Mouse (Mus musculus): ENCODE measurements around the gene Fras1. TPM values are rescaled to one million over a fixed set of nuclear protein-coding genes. Genes with fewer than 3 reads are reported as not detected.

Fras1 gene
- polyA plus RNA-seq, 1 experiment from 2014 or later = 7.7 TPM

GRCm38 (mm10) chr5:96511005-96511404 is 137.2 kb downstream of the Fras1 start:
- H3K27ac ChIP-seq = no peak overlapping the region
- peaks cover 2% of the 10 kb centered on the region; the same call in 1 of the 2 replicates for H3K4me1 ChIP-seq (replicated peaks)
- H3K4me3 ChIP-seq = no peak overlapping the region
- no peaks in the 10 kb centered on the region for H3K9me3 ChIP-seq
- no peaks in the 10 kb centered on the region for H3K27me3 ChIP-seq (ENCODE audit: insufficient read depth, poor library complexity, severe bottlenecking)
- 80% methylated on average over 5 of the region's 5 CpGs for WGBS
- no peak for DNase-seq (ENCODE audit: low spot score)
- no peaks in the 10 kb centered on the region for H3K36me3 ChIP-seq

DNA sequence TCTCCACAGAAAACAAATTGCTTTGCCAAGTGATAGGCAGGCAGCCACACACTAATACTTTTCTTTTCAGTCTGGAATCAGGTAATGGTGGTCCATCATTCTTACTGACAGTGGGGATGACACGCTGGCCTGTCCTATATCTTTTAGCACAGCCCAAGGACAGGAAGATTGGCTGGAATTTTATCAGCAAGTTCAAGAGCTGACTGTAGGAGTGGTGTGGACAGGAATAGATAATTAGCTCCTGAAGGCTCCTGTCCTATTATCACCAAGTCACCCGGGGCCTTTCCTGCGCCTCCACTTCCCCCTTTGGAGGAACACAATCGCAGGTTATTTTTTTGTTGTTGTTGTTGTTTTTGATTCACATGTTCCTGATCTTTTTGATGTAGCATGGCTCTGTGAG is 139.6 kb downstream of the Fras1 start:
- Histone ChIP-seq H3K27ac (no peak overlapping the region), H3K9me3 (no peaks in the 10 kb centered on the region), H3K4me3 (no peak overlapping the region), H3K36me3 (no peaks in the 10 kb centered on the region), H3K27me3 (ENCODE audit: insufficient read depth, poor library complexity, severe bottlenecking) (no peaks in the 10 kb centered on the region), H3K4me1 (replicated peaks) (peaks cover 2% of the 10 kb centered on the region; the same call in 1 of the 2 replicates)
- no peak for DNase-seq (ENCODE audit: low spot score)
- 86% methylated on average over 4 of the region's 4 CpGs for WGBS

DNA sequence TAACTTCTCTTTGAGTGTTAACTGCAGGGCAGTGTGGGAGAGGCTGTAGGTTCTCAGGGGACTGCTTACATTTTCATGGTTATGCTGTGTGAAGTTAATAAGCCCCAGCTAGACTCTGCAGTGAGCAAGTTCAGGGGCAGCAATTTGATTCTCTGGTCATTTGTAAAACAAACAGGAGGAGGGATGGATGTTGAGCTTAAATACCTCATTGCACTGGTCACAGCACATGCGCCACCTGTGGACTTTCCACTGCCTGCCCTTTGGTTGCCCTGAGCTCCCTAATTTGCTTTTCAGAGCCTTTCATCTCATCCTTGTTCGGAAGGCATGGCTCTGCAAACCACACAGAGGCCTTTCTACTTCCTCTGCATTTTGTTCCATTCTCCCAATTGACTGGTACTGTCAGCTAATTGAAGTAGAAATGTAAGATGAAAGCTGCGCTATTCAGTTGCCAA is 142.1 kb downstream of the Fras1 start:
- no peak overlapping the region for H3K4me3 ChIP-seq
- H3K9me3 ChIP-seq = no peaks in the 10 kb centered on the region
- H3K36me3 ChIP-seq = no peaks in the 10 kb centered on the region
- H3K27me3 ChIP-seq (ENCODE audit: insufficient read depth, poor library complexity, severe bottlenecking) = no peaks in the 10 kb centered on the region
- no peak overlapping the region for H3K27ac ChIP-seq
- peaks cover 2% of the 10 kb centered on the region; the same call in 1 of the 2 replicates for H3K4me1 ChIP-seq (replicated peaks)
- no peak for DNase-seq (ENCODE audit: low spot score)
- 69% methylated on average over 3 of the region's 3 CpGs for WGBS

DNA sequence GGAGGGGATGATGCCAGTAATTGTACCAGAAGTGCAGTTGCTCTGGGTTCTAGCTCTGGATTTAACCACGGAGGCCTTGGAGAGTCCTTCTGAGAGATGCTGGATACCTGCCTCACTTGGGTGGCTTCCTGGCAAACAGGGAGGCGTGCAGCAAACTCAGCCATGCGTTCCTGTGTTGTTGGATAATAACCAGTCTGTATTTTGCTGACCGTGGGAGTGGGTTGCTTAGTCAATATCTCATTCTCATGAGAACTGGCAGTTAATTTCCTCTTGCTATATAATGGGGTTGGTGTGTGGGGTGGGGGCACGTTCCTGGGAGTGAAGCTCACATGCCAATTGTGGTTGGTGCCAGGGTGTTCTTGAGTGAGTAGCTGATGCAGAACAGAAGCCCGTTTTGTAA is 142.6 kb downstream of the Fras1 start:
- Histone ChIP-seq H3K27ac (no peak overlapping the region), H3K9me3 (no peaks in the 10 kb centered on the region), H3K4me3 (no peak overlapping the region), H3K36me3 (no peaks in the 10 kb centered on the region), H3K27me3 (ENCODE audit: insufficient read depth, poor library complexity, severe bottlenecking) (no peaks in the 10 kb centered on the region), H3K4me1 (replicated peaks) (peaks cover 2% of the 10 kb centered on the region; the same call in 1 of the 2 replicates)
- WGBS = 84% methylated on average over 6 of the region's 6 CpGs
- DNase-seq (ENCODE audit: low spot score) = no peak

DNA sequence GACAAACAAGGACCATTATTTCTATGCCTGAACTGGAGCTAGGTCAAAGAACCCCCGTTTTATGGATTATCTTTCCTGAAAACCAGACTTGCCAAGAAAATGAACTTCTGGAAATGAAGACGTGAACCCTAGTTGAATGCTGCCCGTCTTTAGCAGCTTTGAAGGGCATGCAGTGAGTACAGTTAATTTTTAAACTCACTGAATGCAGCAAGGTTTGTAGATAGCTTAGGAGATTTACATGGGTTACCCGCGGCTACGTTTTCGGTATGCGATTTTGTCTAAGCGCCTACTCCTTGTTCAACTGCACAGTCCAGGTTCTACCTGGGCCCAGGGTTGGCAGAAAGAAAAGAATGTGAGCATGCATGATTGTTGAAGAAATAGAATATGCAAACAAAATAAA is 147.8 kb downstream of the Fras1 start:
- no peaks in the 10 kb centered on the region for H3K36me3 ChIP-seq
- H3K27me3 ChIP-seq (ENCODE audit: insufficient read depth, poor library complexity, severe bottlenecking) = no peaks in the 10 kb centered on the region
- no peaks in the 10 kb centered on the region for H3K4me1 ChIP-seq (replicated peaks)
- H3K9me3 ChIP-seq = no peaks in the 10 kb centered on the region
- no peak overlapping the region for H3K27ac ChIP-seq
- 92% methylated on average over 9 of the region's 9 CpGs for WGBS
- DNase-seq (ENCODE audit: low spot score) = no peak
- H3K4me3 ChIP-seq = no peak overlapping the region

DNA sequence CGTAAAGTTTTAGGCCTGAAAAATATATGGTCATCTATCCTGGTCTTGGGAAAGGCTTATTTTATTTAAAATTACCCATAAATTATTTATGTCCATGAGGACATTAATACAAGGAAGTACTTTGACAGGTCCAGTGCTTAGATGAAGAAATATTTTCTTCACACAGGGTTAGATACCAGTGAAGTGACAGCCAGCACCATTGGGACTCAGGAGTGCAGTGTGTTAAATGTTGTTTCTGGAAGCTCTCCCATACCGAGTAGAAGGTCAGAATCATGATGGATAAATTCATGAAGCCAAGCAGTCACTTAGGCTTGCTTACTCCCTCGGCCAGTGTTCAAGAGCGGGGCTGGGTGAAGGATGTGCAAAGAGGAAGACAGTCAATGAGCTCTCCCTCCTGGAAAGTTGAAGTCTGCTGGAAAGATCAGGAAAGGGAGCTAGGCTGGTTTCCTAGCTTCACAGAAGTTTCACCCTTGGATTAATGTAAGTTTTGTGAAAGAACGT is 149.2 kb downstream of the Fras1 start:
- no peak overlapping the region for H3K27ac ChIP-seq
- no peak overlapping the region for H3K4me3 ChIP-seq
- no peaks in the 10 kb centered on the region for H3K4me1 ChIP-seq (replicated peaks)
- DNase-seq (ENCODE audit: low spot score) = no peak
- no peaks in the 10 kb centered on the region for H3K36me3 ChIP-seq
- H3K27me3 ChIP-seq (ENCODE audit: insufficient read depth, poor library complexity, severe bottlenecking) = no peaks in the 10 kb centered on the region
- 92% methylated on average over 5 of the region's 5 CpGs for WGBS
- H3K9me3 ChIP-seq = no peaks in the 10 kb centered on the region

- no peak for DNase-seq (ENCODE audit: low spot score)
- WGBS = 59% methylated on average over 7 of the region's 7 CpGs
- H3K4me3 ChIP-seq = no peak overlapping the region
- H3K4me1 ChIP-seq (replicated peaks) = no peaks in the 10 kb centered on the region
- H3K9me3 ChIP-seq = no peaks in the 10 kb centered on the region
- no peaks in the 10 kb centered on the region for H3K36me3 ChIP-seq
- H3K27me3 ChIP-seq (ENCODE audit: insufficient read depth, poor library complexity, severe bottlenecking) = no peaks in the 10 kb centered on the region
- no peak overlapping the region for H3K27ac ChIP-seq
Measured at GRCm38 (mm10) chr5:96528296-96528695, 154.5 kb downstream of the Fras1 start.

DNA sequence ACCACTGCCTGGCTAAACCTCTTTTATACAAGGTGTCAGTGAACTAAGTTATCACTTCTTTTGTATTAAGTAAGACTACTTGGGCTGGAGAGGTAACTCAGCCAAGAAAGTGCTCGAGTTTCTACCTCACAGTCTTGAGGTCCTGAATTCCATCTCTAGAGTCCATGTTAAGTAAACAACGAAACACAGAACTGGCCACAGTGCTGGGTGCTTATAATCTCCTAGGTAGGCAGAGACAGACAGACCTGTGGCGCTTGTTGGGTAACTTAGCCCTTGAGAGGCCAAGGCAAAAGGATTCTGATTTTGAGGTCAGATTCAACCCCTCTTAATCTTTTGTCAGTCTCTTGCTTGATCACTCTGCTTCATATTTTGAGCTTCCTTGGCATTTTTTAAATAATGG is 156.8 kb downstream of the Fras1 start:
- no peaks in the 10 kb centered on the region for H3K4me1 ChIP-seq (replicated peaks)
- no peak for DNase-seq (ENCODE audit: low spot score)
- no peak overlapping the region for H3K4me3 ChIP-seq
- 89% methylated on average over 3 of the region's 3 CpGs for WGBS
- no peaks in the 10 kb centered on the region for H3K27me3 ChIP-seq (ENCODE audit: insufficient read depth, poor library complexity, severe bottlenecking)
- no peaks in the 10 kb centered on the region for H3K36me3 ChIP-seq
- no peaks in the 10 kb centered on the region for H3K9me3 ChIP-seq
- H3K27ac ChIP-seq = no peak overlapping the region

- Histone ChIP-seq H3K4me3 (no peak overlapping the region), H3K4me1 (replicated peaks) (no peaks in the 10 kb centered on the region), H3K9me3 (no peaks in the 10 kb centered on the region), H3K36me3 (no peaks in the 10 kb centered on the region), H3K27ac (no peak overlapping the region), H3K27me3 (ENCODE audit: insufficient read depth, poor library complexity, severe bottlenecking) (no peaks in the 10 kb centered on the region)
- no peak for DNase-seq (ENCODE audit: low spot score)
Measured at GRCm38 (mm10) chr5:96531962-96532361, 158.2 kb downstream of the Fras1 start.

DNA sequence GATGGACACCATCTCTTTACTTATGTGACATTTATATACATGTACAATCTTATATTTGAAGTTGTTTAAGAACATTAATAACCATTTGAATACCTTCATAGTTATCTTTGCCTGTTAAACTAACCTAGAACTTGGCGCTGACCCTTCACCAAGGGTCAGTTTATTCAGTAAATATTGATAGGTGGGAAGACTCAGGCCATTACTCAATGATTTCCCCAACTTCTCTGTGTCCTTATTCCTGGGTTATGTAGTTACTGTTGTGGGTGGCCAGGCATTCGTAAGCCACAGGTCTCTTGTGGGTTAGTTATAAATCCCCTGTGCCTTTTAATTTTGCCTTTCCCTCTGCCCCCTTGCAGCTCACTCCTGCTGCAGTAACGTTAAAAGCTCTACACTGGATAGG is 162.8 kb downstream of the Fras1 start:
- H3K36me3 ChIP-seq = no peaks in the 10 kb centered on the region
- no peaks in the 10 kb centered on the region for H3K9me3 ChIP-seq
- no peak for DNase-seq (ENCODE audit: low spot score)
- H3K27ac ChIP-seq = no peak overlapping the region
- no peaks in the 10 kb centered on the region for H3K4me1 ChIP-seq (replicated peaks)
- H3K4me3 ChIP-seq = no peak overlapping the region
- H3K27me3 ChIP-seq (ENCODE audit: insufficient read depth, poor library complexity, severe bottlenecking) = no peaks in the 10 kb centered on the region
- WGBS = 79% methylated on average over 3 of the region's 3 CpGs

DNA sequence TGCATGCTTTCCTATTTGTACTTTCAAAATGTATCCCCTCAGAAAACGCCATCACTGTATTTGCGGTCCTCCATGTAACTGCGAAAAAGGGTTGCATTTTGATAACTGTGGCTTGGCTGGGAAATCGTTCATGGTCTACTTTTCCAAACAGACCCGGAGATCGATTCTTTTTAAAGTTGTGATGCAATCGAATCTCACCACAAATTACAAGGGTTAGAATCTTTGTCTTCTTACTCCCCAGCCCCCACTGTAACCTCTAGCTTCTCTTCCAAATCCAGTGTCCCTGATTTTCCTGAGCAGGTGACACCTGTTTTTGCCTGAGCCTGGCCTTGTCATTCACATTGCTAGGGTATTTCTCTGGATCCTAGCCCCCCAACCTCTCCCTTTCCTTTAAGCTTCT is 163.2 kb downstream of the Fras1 start:
- Histone ChIP-seq H3K9me3 (no peaks in the 10 kb centered on the region), H3K27ac (no peak overlapping the region), H3K4me3 (no peak overlapping the region), H3K4me1 (replicated peaks) (no peaks in the 10 kb centered on the region), H3K27me3 (ENCODE audit: insufficient read depth, poor library complexity, severe bottlenecking) (no peaks in the 10 kb centered on the region), H3K36me3 (no peaks in the 10 kb centered on the region)
- 93% methylated on average over 7 of the region's 7 CpGs for WGBS
- no peak for DNase-seq (ENCODE audit: low spot score)

GRCm38 (mm10) chr5:96544112-96544511 is 170.4 kb downstream of the Fras1 start:
- H3K27me3 ChIP-seq (ENCODE audit: insufficient read depth, poor library complexity, severe bottlenecking) = no peaks in the 10 kb centered on the region
- no peaks in the 10 kb centered on the region for H3K4me1 ChIP-seq (replicated peaks)
- no peak overlapping the region for H3K27ac ChIP-seq
- 90% methylated on average over 4 of the region's 4 CpGs for WGBS
- H3K36me3 ChIP-seq = no peaks in the 10 kb centered on the region
- DNase-seq (ENCODE audit: low spot score) = no peak
- no peak overlapping the region for H3K4me3 ChIP-seq
- no peaks in the 10 kb centered on the region for H3K9me3 ChIP-seq

GRCm38 (mm10) chr5:96545994-96546393 is 172.2 kb downstream of the Fras1 start:
- Histone ChIP-seq H3K4me3 (no peak overlapping the region), H3K36me3 (no peaks in the 10 kb centered on the region), H3K27ac (no peak overlapping the region), H3K4me1 (replicated peaks) (no peaks in the 10 kb centered on the region), H3K27me3 (ENCODE audit: insufficient read depth, poor library complexity, severe bottlenecking) (no peaks in the 10 kb centered on the region), H3K9me3 (no peaks in the 10 kb centered on the region)
- 93% methylated on average over 5 of the region's 5 CpGs for WGBS
- no peak for DNase-seq (ENCODE audit: low spot score)

Data from hindbrain, embryonic 10.5 days (tissue).